Mouse (Mus musculus): Measurements from ENCODE around the gene Hspd1.
"Not testable (repeated sequence)": the region's sequence is repeated elsewhere in the genome, so short reads cannot be mapped to it uniquely, and the experiment has no call there.

Hspd1 gene

GRCm38 (mm10) chr1:55087932-55088610, at the start of gene Hspd1, which contains the start of gene Hspe1:
Gene Hspd1 (minus strand): TSS chr1:55088243.
Gene Hspe1 (plus strand): TSS chr1:55088132.
- peak; percentile 96 to 99 for DNase-seq (ENCODE audit: low spot score in 2 of 2)

DNA sequence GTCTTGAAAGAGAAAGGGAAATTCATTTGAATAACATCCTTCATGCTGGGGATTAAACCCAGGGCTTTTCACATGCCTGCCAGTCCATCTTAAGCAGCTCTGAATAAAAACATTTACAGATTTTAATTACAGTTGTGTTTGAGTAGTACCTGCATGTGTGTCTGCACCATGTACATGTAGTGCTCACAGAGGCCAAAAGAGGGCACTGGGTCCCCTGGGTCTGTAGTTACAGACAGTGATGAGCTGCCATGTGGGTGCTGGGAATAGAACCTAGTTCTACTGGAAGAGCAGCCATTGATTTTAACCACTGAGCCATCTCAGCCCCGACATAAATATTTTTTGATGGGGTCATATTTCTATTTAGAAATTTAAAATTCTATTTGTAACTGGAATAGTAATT, 47.8 kb upstream of the Hspd1 start:
- DNase-seq (ENCODE audit: low spot score in 2 of 2): no peak

DNA sequence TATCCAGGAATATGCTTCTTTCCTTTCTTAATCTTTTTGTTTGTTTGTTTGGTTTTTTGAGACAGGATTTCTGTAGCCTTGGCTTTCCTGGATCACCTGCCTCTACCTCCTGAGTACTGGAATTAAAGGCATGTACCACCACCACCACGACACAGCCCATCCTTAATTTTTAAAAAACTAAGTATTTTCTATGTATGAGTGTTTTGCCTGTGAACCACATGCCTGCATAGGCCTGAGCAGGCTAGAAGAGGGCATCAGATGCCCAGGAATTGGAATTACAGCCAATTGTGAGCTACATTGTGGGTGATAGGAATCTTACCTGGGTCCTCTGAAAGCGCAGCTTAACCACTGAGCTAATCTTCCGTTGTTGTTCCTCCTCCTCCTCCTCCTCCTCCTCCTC, 46.3 kb upstream of the Hspd1 start:
- no peak for DNase-seq (ENCODE audit: low spot score in 2 of 2)

DNA sequence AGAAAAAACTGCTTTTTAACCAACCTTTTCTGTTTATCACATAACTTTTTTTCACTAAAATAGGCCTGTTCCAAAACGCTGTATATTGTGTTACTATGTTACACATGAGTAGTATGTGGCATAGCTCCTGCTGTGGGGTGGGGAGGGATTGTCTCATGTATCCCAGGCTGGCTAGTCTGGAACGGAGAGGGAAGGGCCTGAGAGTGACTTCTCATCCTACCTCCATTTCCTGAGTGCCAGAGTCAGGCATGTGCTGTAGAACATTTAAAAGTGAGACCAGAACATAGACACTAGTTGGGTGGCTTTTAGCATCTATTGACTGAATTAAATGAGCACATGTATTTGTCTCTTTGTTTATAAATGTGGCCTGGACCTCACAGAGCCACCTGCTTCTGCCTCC, 45.1 kb upstream of the Hspd1 start:
- no peak for DNase-seq (ENCODE audit: low spot score in 2 of 2)

- DNase-seq (ENCODE audit: low spot score in 2 of 2): no peak
Observed at GRCm38 (mm10) chr1:55132308-55132707, 44.3 kb upstream of the Hspd1 start.

GRCm38 (mm10) chr1:55131424-55132014, 43.5 kb upstream of the Hspd1 start:
- DNase-seq (ENCODE audit: low spot score in 2 of 2): peak; percentile 15 to 43

GRCm38 (mm10) chr1:55130943-55131401, 42.9 kb upstream of the Hspd1 start, which contains the start of gene Mob4:
Gene Mob4 (plus strand): TSS chr1:55131231.
- peak; percentile 74 to 85 for DNase-seq (ENCODE audit: low spot score in 2 of 2)

DNA sequence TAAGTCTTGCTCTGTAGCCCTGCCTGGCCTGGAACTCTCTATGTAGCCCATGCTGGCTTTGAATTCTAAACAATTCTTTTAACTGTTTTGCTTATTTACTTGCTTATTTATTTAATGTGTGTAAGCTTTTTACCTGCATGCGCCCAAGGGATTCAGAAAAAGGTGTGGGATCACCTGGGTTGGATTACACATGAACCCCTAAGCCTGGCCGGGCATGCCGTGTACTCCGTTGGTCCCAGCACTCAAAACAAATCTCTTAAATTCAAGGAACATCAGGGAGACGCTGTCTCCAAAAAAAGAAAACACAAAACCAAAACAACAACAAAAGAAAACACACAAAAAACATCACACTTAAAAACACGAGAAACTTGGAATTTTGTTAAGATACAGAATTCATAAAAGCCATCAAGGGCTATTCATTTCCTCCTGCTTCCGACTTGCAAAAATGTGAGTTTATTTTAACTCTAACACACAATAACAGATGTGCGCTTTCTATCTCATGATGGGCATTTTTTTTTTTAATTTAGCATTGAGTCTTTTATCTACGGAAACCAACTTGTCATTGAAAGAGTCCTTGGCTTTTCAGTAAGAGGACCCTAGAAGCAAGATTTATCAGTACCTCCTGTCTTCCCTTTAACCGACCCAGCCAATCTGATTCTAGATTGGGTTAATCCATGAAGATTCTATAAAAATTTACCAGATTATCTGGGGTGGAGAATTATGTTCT, 42.3 kb upstream of the Hspd1 start:
- DNase-seq (ENCODE audit: low spot score in 2 of 2): no peak

DNA sequence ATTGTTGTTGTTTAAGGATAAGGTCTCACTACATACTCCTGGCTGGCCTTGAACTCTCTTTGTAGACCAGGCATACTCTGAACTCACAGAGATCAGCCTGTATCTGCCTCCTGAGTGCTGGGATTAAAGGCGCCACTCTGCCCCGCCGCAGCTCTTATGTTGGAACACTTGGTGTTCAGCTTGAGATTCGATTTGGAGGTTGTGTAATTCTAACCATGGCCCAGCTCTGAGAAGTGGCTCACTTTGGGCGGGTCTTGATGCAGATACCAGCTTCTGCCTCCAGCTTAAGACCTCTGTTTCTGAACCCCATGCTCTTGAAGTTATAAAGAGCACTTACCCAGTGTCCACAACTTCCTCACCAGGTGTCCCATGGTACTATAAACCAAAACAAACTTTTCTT, 41.7 kb upstream of the Hspd1 start:
- no peak for DNase-seq (ENCODE audit: low spot score in 2 of 2)

- not testable (repeated sequence) for DNase-seq (ENCODE audit: low spot score in 2 of 2)
Observed at GRCm38 (mm10) chr1:55124136-55124535, 36.1 kb upstream of the Hspd1 start.

DNA sequence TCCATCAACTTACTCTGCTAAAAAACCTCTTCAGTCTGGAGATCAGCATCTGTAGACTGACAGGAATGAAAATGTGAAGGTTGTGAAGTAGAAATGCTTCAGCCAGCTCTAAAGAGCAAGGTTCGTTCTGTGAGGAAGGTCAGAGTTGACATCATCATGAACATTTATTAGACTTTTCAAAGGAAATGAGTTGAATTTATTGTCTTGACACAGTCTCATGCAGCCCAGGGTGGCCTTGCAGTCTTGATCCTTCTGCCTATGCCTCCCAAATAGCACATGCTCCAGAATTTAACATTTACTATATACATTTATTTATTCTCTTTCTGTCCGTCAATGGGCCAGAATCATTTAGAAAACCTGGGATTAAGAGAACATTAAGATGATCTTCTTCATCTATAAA, 35.5 kb upstream of the Hspd1 start:
- DNase-seq (ENCODE audit: low spot score in 2 of 2): no peak

DNA sequence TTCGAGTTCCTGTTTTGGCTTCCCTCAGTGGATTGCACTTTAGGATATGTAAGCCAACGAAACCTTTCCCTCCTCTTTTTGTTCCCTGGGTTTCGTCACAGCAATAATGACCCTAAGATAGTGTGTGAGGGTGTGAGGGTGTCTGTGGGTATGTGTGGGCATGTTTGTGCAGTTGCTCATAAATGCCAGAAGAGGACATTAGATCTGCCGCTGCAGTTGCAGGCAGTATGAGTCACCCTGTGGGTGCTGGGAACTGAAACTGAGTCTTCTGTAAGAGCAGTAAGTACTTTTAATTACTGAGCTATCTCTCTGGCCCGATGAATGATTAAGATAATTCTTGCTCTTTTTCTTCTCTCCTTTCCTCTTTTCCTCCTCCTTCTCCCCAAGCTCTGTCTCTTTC, 35.0 kb upstream of the Hspd1 start:
- DNase-seq (ENCODE audit: low spot score in 2 of 2): no peak

GRCm38 (mm10) chr1:55109066-55109766, 21.2 kb upstream of the Hspd1 start:
- DNase-seq (ENCODE audit: low spot score in 2 of 2): no peak

GRCm38 (mm10) chr1:55108473-55108872, 20.4 kb upstream of the Hspd1 start:
- DNase-seq (ENCODE audit: low spot score in 2 of 2): no peak

- no peak for DNase-seq (ENCODE audit: low spot score in 2 of 2)
Observed at GRCm38 (mm10) chr1:55107644-55108043, 19.6 kb upstream of the Hspd1 start.

GRCm38 (mm10) chr1:55106919-55107585, 19.0 kb upstream of the Hspd1 start:
- no peak for DNase-seq (ENCODE audit: low spot score in 2 of 2)

GRCm38 (mm10) chr1:55092469-55092868, 4.4 kb upstream of the Hspd1 start:
- DNase-seq (ENCODE audit: low spot score in 2 of 2): no peak

- no peak for DNase-seq (ENCODE audit: low spot score in 2 of 2)
Observed at GRCm38 (mm10) chr1:55092056-55092455, 4.0 kb upstream of the Hspd1 start.

DNA sequence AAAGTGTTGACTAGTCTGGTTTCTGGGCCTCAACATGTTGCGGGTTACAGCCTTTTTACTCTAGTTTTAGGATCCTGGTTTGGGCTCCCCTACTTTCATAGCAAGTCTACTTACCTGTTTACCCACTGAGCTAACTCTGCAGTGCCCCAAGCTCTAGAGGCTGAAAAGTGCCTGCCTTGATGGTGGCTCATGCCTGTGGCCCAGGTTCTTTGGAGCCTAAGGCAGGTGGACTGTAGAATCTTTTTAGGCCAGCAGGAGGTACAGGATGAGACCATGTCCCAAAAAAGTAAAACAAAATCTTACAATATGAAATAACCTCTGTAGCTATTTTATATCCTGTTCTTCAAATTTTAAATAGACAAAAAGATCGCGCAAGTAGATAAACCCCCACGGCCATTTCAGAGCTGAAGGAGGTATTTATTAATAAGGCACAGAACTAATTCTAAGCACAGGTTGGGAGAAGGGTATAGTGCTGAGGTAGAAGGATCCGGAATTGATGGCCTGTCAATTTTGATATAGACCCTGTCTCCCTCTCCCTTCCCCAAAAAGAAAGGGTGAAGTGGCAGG, 1.5 kb upstream of the Hspd1 start:
- DNase-seq (ENCODE audit: low spot score in 2 of 2): no peak

GRCm38 (mm10) chr1:55088611-55089497, 811 bp upstream of the Hspd1 start:
- no peak for DNase-seq (ENCODE audit: low spot score in 2 of 2)
